In genomic region chr1:7010184-7010583, GRCm38 (mm10) we compare ENCODE assay signal across 8 mouse cellular contexts.
DNase-seq lines count a peak whose midpoint lies in the region; ATAC-seq lines count a peak whose summit lies in the region.

No protein-coding gene starts in this region.

- 19% methylated on average over 1 of the region's 1 CpGs for WGBS in embryonic facial prominence, embryonic 11.5 days
- 27% methylated on average over 1 of the region's 1 CpGs for WGBS in embryonic facial prominence, embryonic 10.5 days
- 24% methylated on average over 1 of the region's 1 CpGs for WGBS in embryonic facial prominence, embryonic 14.5 days
- 29% methylated on average over 1 of the region's 1 CpGs for WGBS in neural tube, embryonic 15.5 days

- no peaks in the 10 kb centered on the region for H3K27me3 ChIP-seq in embryonic facial prominence, embryonic 11.5 days (ENCODE audit: control insufficient read depth, insufficient read depth, low read length)
- no peaks in the 10 kb centered on the region for H3K27me3 ChIP-seq in embryonic facial prominence, embryonic 10.5 days (replicated peaks; ENCODE audit: low read depth, poor library complexity, severe bottlenecking)
- no peaks in the 10 kb centered on the region for H3K27me3 ChIP-seq in embryonic facial prominence, embryonic 14.5 days (replicated peaks; ENCODE audit: control insufficient read depth, insufficient read depth, low read length)
- no peaks in the 10 kb centered on the region for H3K27me3 ChIP-seq in neural tube, embryonic 15.5 days (replicated peaks)

- H3K9me3 ChIP-seq in embryonic facial prominence, embryonic 11.5 days (replicated peaks; ENCODE audit: control insufficient read depth, low read length): no peaks in the 10 kb centered on the region
- H3K9me3 ChIP-seq in embryonic facial prominence, embryonic 10.5 days: no peaks in the 10 kb centered on the region
- no peaks in the 10 kb centered on the region for H3K9me3 ChIP-seq in embryonic facial prominence, embryonic 14.5 days (ENCODE audit: control insufficient read depth, low read length)
- H3K9me3 ChIP-seq in neural tube, embryonic 15.5 days (replicated peaks): no peaks in the 10 kb centered on the region

- DNase-seq in embryonic facial prominence, embryonic 11.5 days (ENCODE audit: low spot score): peak; percentile 3
- no peak for DNase-seq in embryonic facial prominence, embryonic 10.5 days (ENCODE audit: low spot score)
- peak; percentile 11 for DNase-seq in thymus, postnatal 4 days
- DNase-seq in thymus, postnatal 25 days: no peak
- DNase-seq in embryonic facial prominence, embryonic 14.5 days (ENCODE audit: low spot score): peak; percentile 26
- DNase-seq in layer of hippocampus, adult 18-20 months (ENCODE audit: low spot score in 2 of 2): peak; percentile 5 to 73
- DNase-seq in spleen, postnatal 14 days (ENCODE audit: low spot score in 2 of 2): no peak

- no peaks in the 10 kb centered on the region for H3K36me3 ChIP-seq in embryonic facial prominence, embryonic 11.5 days (replicated peaks; ENCODE audit: control insufficient read depth, insufficient read depth, low read depth, low read length)
- no peaks in the 10 kb centered on the region for H3K36me3 ChIP-seq in embryonic facial prominence, embryonic 10.5 days (replicated peaks)
- no peaks in the 10 kb centered on the region for H3K36me3 ChIP-seq in embryonic facial prominence, embryonic 14.5 days (ENCODE audit: control insufficient read depth, insufficient read depth, low read length)
- no peaks in the 10 kb centered on the region for H3K36me3 ChIP-seq in neural tube, embryonic 15.5 days

- H3K4me2 ChIP-seq in embryonic facial prominence, embryonic 11.5 days (ENCODE audit: low read depth, low read length): no peak overlapping the region
- H3K4me2 ChIP-seq in embryonic facial prominence, embryonic 14.5 days (ENCODE audit: low read depth, low read length): no peak overlapping the region
- no peak overlapping the region for H3K4me2 ChIP-seq in neural tube, embryonic 15.5 days

- H3K9ac ChIP-seq in embryonic facial prominence, embryonic 11.5 days (replicated peaks; ENCODE audit: low read length): no peak overlapping the region
- H3K9ac ChIP-seq in embryonic facial prominence, embryonic 14.5 days (ENCODE audit: low read depth, low read length): no peak overlapping the region
- H3K9ac ChIP-seq in neural tube, embryonic 15.5 days (replicated peaks): no peak overlapping the region

- ATAC-seq in embryonic facial prominence, embryonic 11.5 days (replicated peaks; ENCODE audit: insufficient number of reproducible peaks, low FRiP score, low TSS enrichment, low read depth): no peak
- ATAC-seq in embryonic facial prominence, embryonic 14.5 days (ENCODE audit: low read depth): no peak
- 0 out of 2 replicates have a peak, but pooled peaks have one; percentile 35 for ATAC-seq in neural tube, embryonic 15.5 days (ENCODE audit: low FRiP score)

- H3K27ac ChIP-seq in embryonic facial prominence, embryonic 11.5 days (replicated peaks; ENCODE audit: low read depth, low read length): no peak overlapping the region
- no peak overlapping the region for H3K27ac ChIP-seq in embryonic facial prominence, embryonic 10.5 days (replicated peaks)
- H3K27ac ChIP-seq in embryonic facial prominence, embryonic 14.5 days (replicated peaks; ENCODE audit: low read depth, low read length): no peak overlapping the region
- no peak overlapping the region for H3K27ac ChIP-seq in neural tube, embryonic 15.5 days (replicated peaks)

- H3K4me3 ChIP-seq in embryonic facial prominence, embryonic 11.5 days (ENCODE audit: low read depth, low read length): no peak overlapping the region
- H3K4me3 ChIP-seq in embryonic facial prominence, embryonic 10.5 days: no peak overlapping the region
- H3K4me3 ChIP-seq in embryonic facial prominence, embryonic 14.5 days (ENCODE audit: low read depth, low read length): no peak overlapping the region
- H3K4me3 ChIP-seq in neural tube, embryonic 15.5 days (replicated peaks): no peak overlapping the region

- no peaks in the 10 kb centered on the region for H3K4me1 ChIP-seq in embryonic facial prominence, embryonic 11.5 days (ENCODE audit: control insufficient read depth, insufficient read depth, low read length)
- H3K4me1 ChIP-seq in embryonic facial prominence, embryonic 10.5 days: no peaks in the 10 kb centered on the region
- H3K4me1 ChIP-seq in embryonic facial prominence, embryonic 14.5 days (ENCODE audit: control insufficient read depth, insufficient read depth, low read length): no peaks in the 10 kb centered on the region
- no peaks in the 10 kb centered on the region for H3K4me1 ChIP-seq in neural tube, embryonic 15.5 days

Comparison
In these comparisons a context has a peak if more than half of its experiments do, and no peak if none do; other contexts are left out.
1. DNase-seq: peak in embryonic facial prominence, embryonic 11.5 days (single experiment), thymus, postnatal 4 days (single experiment), embryonic facial prominence, embryonic 14.5 days (single experiment) and layer of hippocampus, adult 18-20 months (2 of 2); none in embryonic facial prominence, embryonic 10.5 days (single experiment), thymus, postnatal 25 days (single experiment) and spleen, postnatal 14 days (0 of 2).